Mouse (Mus musculus) gastrocnemius, adult 8-10 months (tissue): Measurements from ENCODE around the gene Cyp11a1. TPM values are rescaled to one million over a fixed set of nuclear protein-coding genes. Genes with fewer than 3 reads are reported as not detected.

ENCODE experiments used
- total RNA-seq, 4 experiments: library from RNA; stranded (reverse); gene quantifications; 2 replicates each; pipeline ENCODE4 v1.2.4; 2022

The Cyp11a1 gene
- total RNA-seq, 4 experiments from 2014 or later = 0.27 to 1.3 TPM; not detected in 2

Other genes starting within 250 kb of the Cyp11a1 start
- 10 to 100 TPM; 41.4 to 61.1 (median 44.6) TPM for gene Clk3, start 240.6 kb upstream of the Cyp11a1 start, total RNA-seq
- gene Arid3b, start 169.6 kb upstream of the Cyp11a1 start, total RNA-seq = 1 to 10 TPM; 3.1 to 6.0 (median 4.4) TPM
- 10 to 100 TPM; 85.4 to 92.1 (median 90.3) TPM for gene Ubl7, start 95.4 kb upstream of the Cyp11a1 start, total RNA-seq
- 10 to 100 TPM in 1 of 4 experiments, 1 to 10 TPM in 3; 5.9 to 11.0 (median 7.8) TPM for gene Sema7a, start 66.3 kb upstream of the Cyp11a1 start, total RNA-seq
- under 1 TPM in 3 of 4 experiments, not detected in 1; 0.10 to 0.43 (median 0.19) TPM for gene Stra6, start 57.4 kb downstream of the Cyp11a1 start, total RNA-seq
- not detected for gene Ccdc33, start 112.4 kb downstream of the Cyp11a1 start, total RNA-seq
- 10 to 100 TPM in 3 of 4 experiments, 1 to 10 TPM in 1; 9.8 to 15.7 (median 13.1) TPM for gene Islr, start 197.9 kb downstream of the Cyp11a1 start, total RNA-seq
- gene Islr2, start 197.9 kb downstream of the Cyp11a1 start, total RNA-seq = 1 to 10 TPM; 1.4 to 2.9 (median 1.8) TPM
- gene Pml, start 243.4 kb downstream of the Cyp11a1 start, total RNA-seq = 1 to 10 TPM; 2.5 to 4.5 (median 3.1) TPM
- 10 to 100 TPM in 2 of 4 experiments, 1 to 10 TPM in 2; 8.6 to 10.8 (median 9.8) TPM for gene Stoml1, start 246.8 kb downstream of the Cyp11a1 start, total RNA-seq